Mouse (Mus musculus) embryonic fibroblast, embryonic 13.5 days (primary cell): ENCODE measurements around the gene Kcnj12. TPM values are rescaled to one million over a fixed set of nuclear protein-coding genes. Genes with fewer than 3 reads are reported as not detected.

Experiments
- H3K27ac ChIP-seq: 2 replicates; pipeline ENCODE4 v1.5.1; 2012; ENCODE audit warnings: low read length, control low read depth, inconsistent platforms; ENCODE audit not compliant: insufficient read depth
- H3K4me1 ChIP-seq: 2 replicates; pipeline ENCODE4 v1.6.1; 2011; ENCODE audit warnings: low read length; ENCODE audit not compliant: control insufficient read depth, insufficient read depth
- H3K4me3 ChIP-seq: 2 replicates; pipeline ENCODE4 v1.5.1; 2011; ENCODE audit warnings: mild to moderate bottlenecking, control low read depth, low read length; ENCODE audit not compliant: insufficient read depth
- CTCF ChIP-seq: IDR thresholded peaks from 2 replicates; pipeline ENCODE4 v1.5.1; 2011; ENCODE audit warnings: mild to moderate bottlenecking, control low read depth, low read length, moderate library complexity, borderline replicate concordance; ENCODE audit not compliant: insufficient read depth
- POLR2A ChIP-seq: IDR thresholded peaks from 2 replicates; pipeline ENCODE4 v1.6.1; 2011; ENCODE audit warnings: low read depth, mild to moderate bottlenecking, control low read depth, low read length, moderate library complexity
- polyA plus RNA-seq: library from polyadenylated mRNA; stranded (reverse); fragments of >200 nt; gene quantifications from 2 replicates; pipeline ENCODE4 v1.2.4, GENCODE M21; 2011; ENCODE audit warnings: low read depth; ENCODE audit not compliant: missing spikeins, insufficient read length

The Kcnj12 gene
- polyA plus RNA-seq, 1 experiment: not detected

GRCm38 (mm10) chr11:61102397-61103339 is 80.3 kb downstream of the Kcnj12 start:
- no peak overlapping the region for H3K4me3 ChIP-seq
- TF ChIP-seq POLR2A (no peak), CTCF (no peak)
- H3K27ac ChIP-seq: no peak overlapping the region
- no peaks in the 10 kb centered on the region for H3K4me1 ChIP-seq

- no peaks in the 10 kb centered on the region for H3K4me1 ChIP-seq
- H3K27ac ChIP-seq: no peak overlapping the region
- H3K4me3 ChIP-seq: no peak overlapping the region
- TF ChIP-seq POLR2A (no peak), CTCF (peak; percentile 96)
Observed at GRCm38 (mm10) chr11:61104241-61104901, 82.0 kb downstream of the Kcnj12 start.

- TF ChIP-seq CTCF (no peak), POLR2A (no peak)
- H3K4me3 ChIP-seq: no peak overlapping the region
- H3K27ac ChIP-seq: no peak overlapping the region
- no peaks in the 10 kb centered on the region for H3K4me1 ChIP-seq
Observed at GRCm38 (mm10) chr11:61108911-61109361, 86.6 kb downstream of the Kcnj12 start.

- Histone ChIP-seq H3K27ac (no peak overlapping the region), H3K4me1 (no peaks in the 10 kb centered on the region), H3K4me3 (no peak overlapping the region)
- no peak for TF ChIP-seq CTCF
- no peak for TF ChIP-seq POLR2A
Observed at GRCm38 (mm10) chr11:61109707-61110106, 87.3 kb downstream of the Kcnj12 start.

- TF ChIP-seq CTCF: no peak
- no peak for TF ChIP-seq POLR2A
- Histone ChIP-seq H3K27ac (no peak overlapping the region), H3K4me1 (no peaks in the 10 kb centered on the region), H3K4me3 (no peak overlapping the region)
Observed at GRCm38 (mm10) chr11:61110113-61110512, 87.7 kb downstream of the Kcnj12 start.

- Histone ChIP-seq H3K27ac (no peak overlapping the region), H3K4me3 (no peak overlapping the region), H3K4me1 (no peaks in the 10 kb centered on the region)
- TF ChIP-seq CTCF (no peak), POLR2A (no peak)
Observed at GRCm38 (mm10) chr11:61110928-61111327, 88.6 kb downstream of the Kcnj12 start.

GRCm38 (mm10) chr11:61111472-61111871 is 89.1 kb downstream of the Kcnj12 start:
- no peak overlapping the region for H3K27ac ChIP-seq
- no peak overlapping the region for H3K4me3 ChIP-seq
- no peaks in the 10 kb centered on the region for H3K4me1 ChIP-seq
- TF ChIP-seq CTCF (no peak), POLR2A (no peak)

- no peak overlapping the region for H3K4me3 ChIP-seq
- TF ChIP-seq CTCF: no peak
- no peak for TF ChIP-seq POLR2A
- no peaks in the 10 kb centered on the region for H3K4me1 ChIP-seq
- no peak overlapping the region for H3K27ac ChIP-seq
Observed at GRCm38 (mm10) chr11:61112323-61112995, 90.1 kb downstream of the Kcnj12 start.

- no peak overlapping the region for H3K4me3 ChIP-seq
- no peak overlapping the region for H3K27ac ChIP-seq
- TF ChIP-seq CTCF (no peak), POLR2A (no peak)
- peaks cover 3% of the 10 kb centered on the region; the same call in 1 of the 2 replicates for H3K4me1 ChIP-seq
Observed at GRCm38 (mm10) chr11:61116226-61116625, 93.9 kb downstream of the Kcnj12 start.
